Mouse (Mus musculus): ENCODE results near the gene Hivep2. TPM values are rescaled to one million over a fixed set of nuclear protein-coding genes. Genes with fewer than 3 reads are reported as not detected.
A peak's percentile ranks its signal among the peaks of the same experiment; 100 is the strongest.

Gene Hivep2
- total RNA-seq, 1 experiment, result 2.3 TPM

DNA sequence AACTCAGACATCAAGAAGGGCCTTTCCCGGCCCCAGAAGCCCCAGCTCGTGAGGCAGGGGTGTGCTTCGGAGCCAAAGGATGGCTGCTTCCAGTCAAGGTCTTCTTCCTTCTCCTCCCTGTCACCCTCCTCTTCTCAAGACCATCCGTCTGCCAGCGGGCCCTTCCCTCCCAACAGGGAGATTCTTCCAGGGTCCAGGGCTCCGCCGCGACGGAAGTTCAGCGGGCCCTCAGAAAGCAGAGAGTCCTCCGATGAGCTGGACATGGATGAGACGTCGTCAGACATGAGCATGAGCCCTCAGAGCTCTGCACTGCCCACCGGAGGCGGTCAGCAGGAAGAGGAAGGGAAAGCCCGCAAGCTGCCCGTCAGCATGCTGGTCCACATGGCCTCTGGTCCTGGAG is 166.2 kb downstream of the Hivep2 start:
- Histone ChIP-seq H3K36me3 (ENCODE audit: control insufficient read depth, insufficient read depth, low read length, poor library complexity, severe bottlenecking) (no peaks in the 10 kb centered on the region), H3K9me3 (ENCODE audit: control insufficient read depth, insufficient read depth, low read depth, low read length) (no peaks in the 10 kb centered on the region), H3K4me1 (ENCODE audit: control insufficient read depth in 2 of 2, insufficient read depth in 2 of 2, low read length in 2 of 2, poor library complexity in 1 of 2) (no peaks in the 10 kb centered on the region), H3K9ac (ENCODE audit: insufficient read depth, low read depth, low read length, poor library complexity, severe bottlenecking) (no peak overlapping the region), H3K4me3 (ENCODE audit: insufficient read depth in 1 of 2, low read depth in 1 of 2, low read length in 2 of 2, poor library complexity in 1 of 2, severe bottlenecking in 1 of 2) (no peak overlapping the region), H3K27ac (ENCODE audit: insufficient read depth, low read depth, low read length, poor library complexity, severe bottlenecking) (no peak overlapping the region)
- in situ Hi-C loops (cut with MboI; ENCODE audit: low sequenced_read_pairs in 2 of 2, unreplicated experiment in 2 of 2), result no loop called here
- TF ChIP-seq MAFK (IDR thresholded peaks at IDR 0.05; ENCODE audit: insufficient read depth, low read depth, low read length) (no peak), ZC3H11A (IDR thresholded peaks at IDR 0.05; ENCODE audit: borderline replicate concordance, low read depth, low read length) (no peak), CHD2 (IDR thresholded peaks at IDR 0.05; ENCODE audit: low read depth, low read length) (no peak), ZNF384 (IDR thresholded peaks at IDR 0.05; ENCODE audit: low read depth, low read length) (no peak), HCFC1 (IDR thresholded peaks at IDR 0.05; ENCODE audit: borderline replicate concordance, insufficient read depth, low read length) (no peak)
- DNase-seq (ENCODE audit: low read depth, low spot score), result no peak

DNA sequence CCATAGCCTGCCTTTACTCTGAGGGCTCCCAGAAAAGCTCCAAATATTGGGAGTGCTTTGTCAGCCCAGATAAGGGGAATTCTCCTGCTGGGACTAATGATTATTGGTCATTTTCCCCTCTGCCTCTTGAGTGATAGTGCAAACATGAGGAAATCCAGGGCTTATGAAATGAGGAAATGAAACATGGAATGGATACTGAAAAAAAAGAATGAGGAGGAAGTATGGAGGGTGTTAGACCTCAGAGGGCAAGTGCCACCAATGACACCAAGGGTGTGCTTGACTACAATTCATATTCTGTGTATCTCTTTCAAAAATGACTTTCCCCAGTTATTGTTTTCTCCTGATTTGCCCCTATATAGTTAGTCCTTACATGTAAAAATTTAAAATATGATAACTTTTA is 167.1 kb downstream of the Hivep2 start:
- Histone ChIP-seq H3K9ac (ENCODE audit: insufficient read depth, low read depth, low read length, poor library complexity, severe bottlenecking) (no peak overlapping the region), H3K4me1 (ENCODE audit: control insufficient read depth in 2 of 2, insufficient read depth in 2 of 2, low read length in 2 of 2, poor library complexity in 1 of 2) (no peaks in the 10 kb centered on the region), H3K27ac (ENCODE audit: insufficient read depth, low read depth, low read length, poor library complexity, severe bottlenecking) (no peak overlapping the region), H3K36me3 (ENCODE audit: control insufficient read depth, insufficient read depth, low read length, poor library complexity, severe bottlenecking) (no peaks in the 10 kb centered on the region), H3K4me3 (ENCODE audit: insufficient read depth in 1 of 2, low read depth in 1 of 2, low read length in 2 of 2, poor library complexity in 1 of 2, severe bottlenecking in 1 of 2) (no peak overlapping the region), H3K9me3 (ENCODE audit: control insufficient read depth, insufficient read depth, low read depth, low read length) (no peaks in the 10 kb centered on the region)
- TF ChIP-seq CHD2 (IDR thresholded peaks at IDR 0.05; ENCODE audit: low read depth, low read length) (no peak), HCFC1 (IDR thresholded peaks at IDR 0.05; ENCODE audit: borderline replicate concordance, insufficient read depth, low read length) (no peak), ZNF384 (IDR thresholded peaks at IDR 0.05; ENCODE audit: low read depth, low read length) (no peak), MAFK (IDR thresholded peaks at IDR 0.05; ENCODE audit: insufficient read depth, low read depth, low read length) (no peak), ZC3H11A (IDR thresholded peaks at IDR 0.05; ENCODE audit: borderline replicate concordance, low read depth, low read length) (no peak)
- DNase-seq (ENCODE audit: low read depth, low spot score), result no peak
- in situ Hi-C loops (cut with MboI; ENCODE audit: low sequenced_read_pairs in 2 of 2, unreplicated experiment in 2 of 2), result no loop called here

- Histone ChIP-seq H3K27ac (ENCODE audit: insufficient read depth, low read depth, low read length, poor library complexity, severe bottlenecking) (no peak overlapping the region), H3K9ac (ENCODE audit: insufficient read depth, low read depth, low read length, poor library complexity, severe bottlenecking) (no peak overlapping the region), H3K9me3 (ENCODE audit: control insufficient read depth, insufficient read depth, low read depth, low read length) (no peaks in the 10 kb centered on the region), H3K4me1 (ENCODE audit: control insufficient read depth in 2 of 2, insufficient read depth in 2 of 2, low read length in 2 of 2, poor library complexity in 1 of 2) (no peaks in the 10 kb centered on the region), H3K4me3 (ENCODE audit: insufficient read depth in 1 of 2, low read depth in 1 of 2, low read length in 2 of 2, poor library complexity in 1 of 2, severe bottlenecking in 1 of 2) (no peak overlapping the region), H3K36me3 (ENCODE audit: control insufficient read depth, insufficient read depth, low read length, poor library complexity, severe bottlenecking) (no peaks in the 10 kb centered on the region)
- no peak for TF ChIP-seq ZC3H11A (IDR thresholded peaks at IDR 0.05; ENCODE audit: borderline replicate concordance, low read depth, low read length)
- TF ChIP-seq MAFK (IDR thresholded peaks at IDR 0.05; ENCODE audit: insufficient read depth, low read depth, low read length), result no peak
- no peak for TF ChIP-seq CHD2 (IDR thresholded peaks at IDR 0.05; ENCODE audit: low read depth, low read length)
- TF ChIP-seq ZNF384 (IDR thresholded peaks at IDR 0.05; ENCODE audit: low read depth, low read length), result no peak
- no peak for TF ChIP-seq HCFC1 (IDR thresholded peaks at IDR 0.05; ENCODE audit: borderline replicate concordance, insufficient read depth, low read length)
- in situ Hi-C loops (cut with MboI; ENCODE audit: low sequenced_read_pairs in 2 of 2, unreplicated experiment in 2 of 2), result no loop called here
- DNase-seq (ENCODE audit: low read depth, low spot score), result no peak
Measured at GRCm38 (mm10) chr10:14138663-14139062, 172.8 kb downstream of the Hivep2 start.

DNA sequence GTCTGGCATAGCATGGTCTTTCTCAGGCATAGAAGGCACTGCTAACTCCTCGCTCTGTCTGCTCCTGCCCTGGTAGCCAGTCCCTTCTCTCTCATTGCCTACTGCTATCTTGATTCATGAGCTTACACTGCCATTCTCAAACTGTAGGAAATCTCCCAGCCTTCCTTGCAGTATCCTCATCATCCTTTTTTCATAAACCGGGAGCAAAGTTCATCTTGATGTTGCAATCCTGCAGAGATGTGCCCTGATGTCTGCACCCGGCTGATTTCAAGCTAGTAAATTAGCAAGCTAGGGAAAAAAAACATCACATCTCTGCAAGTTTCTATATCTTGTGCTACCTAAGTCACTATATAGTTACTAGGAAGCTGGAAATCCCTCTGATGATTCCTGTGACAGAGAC is 179.0 kb downstream of the Hivep2 start:
- Histone ChIP-seq H3K4me1 (ENCODE audit: control insufficient read depth in 2 of 2, insufficient read depth in 2 of 2, low read length in 2 of 2, poor library complexity in 1 of 2) (no peaks in the 10 kb centered on the region), H3K4me3 (ENCODE audit: insufficient read depth in 1 of 2, low read depth in 1 of 2, low read length in 2 of 2, poor library complexity in 1 of 2, severe bottlenecking in 1 of 2) (no peak overlapping the region), H3K27ac (ENCODE audit: insufficient read depth, low read depth, low read length, poor library complexity, severe bottlenecking) (no peak overlapping the region), H3K36me3 (ENCODE audit: control insufficient read depth, insufficient read depth, low read length, poor library complexity, severe bottlenecking) (no peaks in the 10 kb centered on the region), H3K9me3 (ENCODE audit: control insufficient read depth, insufficient read depth, low read depth, low read length) (no peaks in the 10 kb centered on the region), H3K9ac (ENCODE audit: insufficient read depth, low read depth, low read length, poor library complexity, severe bottlenecking) (no peak overlapping the region)
- in situ Hi-C loops (cut with MboI; ENCODE audit: low sequenced_read_pairs in 2 of 2, unreplicated experiment in 2 of 2), result no loop called here
- TF ChIP-seq CHD2 (IDR thresholded peaks at IDR 0.05; ENCODE audit: low read depth, low read length) (no peak), ZC3H11A (IDR thresholded peaks at IDR 0.05; ENCODE audit: borderline replicate concordance, low read depth, low read length) (no peak), HCFC1 (IDR thresholded peaks at IDR 0.05; ENCODE audit: borderline replicate concordance, insufficient read depth, low read length) (no peak), ZNF384 (IDR thresholded peaks at IDR 0.05; ENCODE audit: low read depth, low read length) (no peak), MAFK (IDR thresholded peaks at IDR 0.05; ENCODE audit: insufficient read depth, low read depth, low read length) (no peak)
- no peak for DNase-seq (ENCODE audit: low read depth, low spot score)

GRCm38 (mm10) chr10:14164829-14165228 is 199.0 kb downstream of the Hivep2 start:
- TF ChIP-seq ZNF384 (IDR thresholded peaks at IDR 0.05; ENCODE audit: low read depth, low read length) (no peak), CHD2 (IDR thresholded peaks at IDR 0.05; ENCODE audit: low read depth, low read length) (no peak), ZC3H11A (IDR thresholded peaks at IDR 0.05; ENCODE audit: borderline replicate concordance, low read depth, low read length) (no peak), HCFC1 (IDR thresholded peaks at IDR 0.05; ENCODE audit: borderline replicate concordance, insufficient read depth, low read length) (no peak), MAFK (IDR thresholded peaks at IDR 0.05; ENCODE audit: insufficient read depth, low read depth, low read length) (no peak)
- Histone ChIP-seq H3K4me3 (ENCODE audit: insufficient read depth in 1 of 2, low read depth in 1 of 2, low read length in 2 of 2, poor library complexity in 1 of 2, severe bottlenecking in 1 of 2) (no peak overlapping the region), H3K9ac (ENCODE audit: insufficient read depth, low read depth, low read length, poor library complexity, severe bottlenecking) (no peak overlapping the region), H3K27ac (ENCODE audit: insufficient read depth, low read depth, low read length, poor library complexity, severe bottlenecking) (no peak overlapping the region), H3K36me3 (ENCODE audit: control insufficient read depth, insufficient read depth, low read length, poor library complexity, severe bottlenecking) (no peaks in the 10 kb centered on the region), H3K9me3 (ENCODE audit: control insufficient read depth, insufficient read depth, low read depth, low read length) (no peaks in the 10 kb centered on the region), H3K4me1 (ENCODE audit: control insufficient read depth in 2 of 2, insufficient read depth in 2 of 2, low read length in 2 of 2, poor library complexity in 1 of 2) (0 out of 4 replicates have a peak, but pooled peaks cover 0 to 2% of the 10 kb centered on the region in 2 experiments)
- DNase-seq (ENCODE audit: low read depth, low spot score), result peak; percentile 12
- in situ Hi-C loops (cut with MboI; ENCODE audit: low sequenced_read_pairs in 2 of 2, unreplicated experiment in 2 of 2), result no loop called here

All from ES-E14 (cell line).